Mouse (Mus musculus): ENCODE results near the gene Fuca2.

Fuca2 gene

GRCm38 (mm10) chr10:13528155-13528554, 28.8 kb downstream of the Fuca2 start:
- DNase-seq (ENCODE audit: low read depth in 1 of 2, low spot score in 2 of 2), result no peak

GRCm38 (mm10) chr10:13534751-13535150, 35.4 kb downstream of the Fuca2 start:
- DNase-seq (ENCODE audit: low read depth in 1 of 2, low spot score in 2 of 2), result no peak

- DNase-seq (ENCODE audit: low read depth in 1 of 2, low spot score in 2 of 2), result no peak
These were observed 37.4 kb downstream of the Fuca2 start for GRCm38 (mm10) chr10:13536706-13537105.

GRCm38 (mm10) chr10:13539769-13540333, 40.5 kb downstream of the Fuca2 start:
- DNase-seq (ENCODE audit: low read depth in 1 of 2, low spot score in 2 of 2), result no peak

- no peak for DNase-seq (ENCODE audit: low read depth in 1 of 2, low spot score in 2 of 2)
These were observed 42.4 kb downstream of the Fuca2 start for GRCm38 (mm10) chr10:13541721-13542120.

GRCm38 (mm10) chr10:13552646-13553497, 53.5 kb downstream of the Fuca2 start, which contains the start of the genes Adat2 and Pex3:
Gene Adat2, plus strand, starts transcription at chr10:13552894.
Gene Pex3, minus strand, starts transcription at chr10:13553142.
- DNase-seq (ENCODE audit: low read depth in 1 of 2, low spot score in 2 of 2), result peak; percentile 75 to 84

- DNase-seq (ENCODE audit: low read depth in 1 of 2, low spot score in 2 of 2), result no peak
These were observed 54.2 kb downstream of the Fuca2 start for GRCm38 (mm10) chr10:13553498-13553985.

GRCm38 (mm10) chr10:13554316-13554715, 55.0 kb downstream of the Fuca2 start:
- no peak for DNase-seq (ENCODE audit: low read depth in 1 of 2, low spot score in 2 of 2)

- peak in 1 of 2 experiments; percentile 11 for DNase-seq (ENCODE audit: low read depth in 1 of 2, low spot score in 2 of 2)
These were observed 60.8 kb downstream of the Fuca2 start for GRCm38 (mm10) chr10:13560014-13560674.

- peak in 1 of 2 experiments; percentile 18 for DNase-seq (ENCODE audit: low read depth in 1 of 2, low spot score in 2 of 2)
These were observed 65.2 kb downstream of the Fuca2 start for GRCm38 (mm10) chr10:13564364-13565079.

GRCm38 (mm10) chr10:13565080-13565448, 65.7 kb downstream of the Fuca2 start:
- DNase-seq (ENCODE audit: low read depth in 1 of 2, low spot score in 2 of 2), result no peak

GRCm38 (mm10) chr10:13566393-13566792, 67.1 kb downstream of the Fuca2 start:
- no peak for DNase-seq (ENCODE audit: low read depth in 1 of 2, low spot score in 2 of 2)

Data from monocyte, adult 2 months (primary cell).